In genomic region chr7:49398020-49398516, GRCm38 (mm10) we compare ENCODE assay signal across 13 mouse cellular contexts.
A peak's percentile ranks its signal among the peaks of the same experiment; 100 is the strongest.
DNase-seq lines count a peak whose midpoint lies in the region; ATAC-seq and TF ChIP-seq lines count a peak whose summit lies in the region.
"Had no signal": no experiment of that assay in that cellular context is flagged by ENCODE, and none has a peak within 500 bp of the region (broad histone marks: within the 10 kb centered on the region; RNA-seq: fewer than 3 reads in every experiment).

No protein-coding gene starts in this region.

- peak overlapping the region; percentile 60 for H3K27ac ChIP-seq in embryonic facial prominence, embryonic 13.5 days
- H3K27ac ChIP-seq in embryonic facial prominence, embryonic 10.5 days (replicated peaks), result no peak overlapping the region
- peak overlapping the region; percentile 64; the same call in 1 of the 2 replicates for H3K27ac ChIP-seq in limb, embryonic 12.5 days
- no peak overlapping the region for H3K27ac ChIP-seq in limb, embryonic 10.5 days
- H3K27ac ChIP-seq in liver, embryonic 12.5 days, result peak overlapping the region; percentile 38
- no peak overlapping the region for H3K27ac ChIP-seq in thymus, adult 2 months (ENCODE audit: control insufficient read depth, insufficient read depth, low read length)
- H3K27ac ChIP-seq: hindbrain, embryonic 10.5 days had no signal

- no peaks in the 10 kb centered on the region for H3K27me3 ChIP-seq in embryonic facial prominence, embryonic 13.5 days
- H3K27me3 ChIP-seq in embryonic facial prominence, embryonic 10.5 days (replicated peaks; ENCODE audit: low read depth, poor library complexity, severe bottlenecking), result no peaks in the 10 kb centered on the region
- H3K27me3 ChIP-seq in limb, embryonic 12.5 days, result no peaks in the 10 kb centered on the region
- no peaks in the 10 kb centered on the region for H3K27me3 ChIP-seq in limb, embryonic 10.5 days (ENCODE audit: low read depth, poor library complexity, severe bottlenecking)
- no peaks in the 10 kb centered on the region for H3K27me3 ChIP-seq in liver, embryonic 12.5 days (replicated peaks)
- no peaks in the 10 kb centered on the region for H3K27me3 ChIP-seq in myocyte (ENCODE audit: control insufficient read depth, insufficient read depth, insufficient read length)
- no peaks in the 10 kb centered on the region for H3K27me3 ChIP-seq in thymus, adult 2 months (ENCODE audit: control insufficient read depth, insufficient read depth, low read length)
- H3K27me3 ChIP-seq: neural tube, embryonic 15.5 days had no signal

- no peak for TF ChIP-seq CTCF in thymus, adult 2 months (IDR thresholded peaks at IDR 0.05; ENCODE audit: borderline replicate concordance, control insufficient read depth, extremely low read depth, insufficient read depth, low read length, poor library complexity)

- ATAC-seq in embryonic facial prominence, embryonic 13.5 days (ENCODE audit: insufficient number of reproducible peaks, insufficient read depth, low FRiP score, low TSS enrichment, low read depth), result no peak
- no peak for ATAC-seq in limb, embryonic 12.5 days (ENCODE audit: insufficient number of reproducible peaks, insufficient read depth, low FRiP score, low TSS enrichment, low read depth)
- no peak for ATAC-seq in liver, embryonic 12.5 days
- ATAC-seq: inflammation-experienced regulatory T-cells, adult 6 months had no signal

- H3K9me3 ChIP-seq in embryonic facial prominence, embryonic 13.5 days, result peaks cover 4% of the 10 kb centered on the region; the same call in 1 of the 2 replicates
- peaks cover 3% of the 10 kb centered on the region; the same call in 1 of the 2 replicates for H3K9me3 ChIP-seq in embryonic facial prominence, embryonic 10.5 days
- H3K9me3 ChIP-seq in limb, embryonic 12.5 days, result peaks cover 5% of the 10 kb centered on the region; the same call in 1 of the 2 replicates
- no peaks in the 10 kb centered on the region for H3K9me3 ChIP-seq in limb, embryonic 10.5 days (replicated peaks)
- H3K9me3 ChIP-seq in liver, embryonic 12.5 days (replicated peaks), result 0 out of 2 replicates have a peak, but pooled peaks cover 5% of the 10 kb centered on the region
- H3K9me3 ChIP-seq: neural tube, embryonic 15.5 days had no signal

- H3ac ChIP-seq in myocyte (ENCODE audit: control insufficient read depth, insufficient read length), result no peak overlapping the region

- H3K79me2 ChIP-seq in myocyte (ENCODE audit: control insufficient read depth, insufficient read depth), result no peaks in the 10 kb centered on the region

- no peak overlapping the region for H3K9ac ChIP-seq in embryonic facial prominence, embryonic 13.5 days
- H3K9ac ChIP-seq in limb, embryonic 12.5 days (replicated peaks), result no peak overlapping the region
- no peak overlapping the region for H3K9ac ChIP-seq in liver, embryonic 12.5 days
- H3K9ac ChIP-seq: neural tube, embryonic 15.5 days had no signal

- peaks cover 47% of the 10 kb centered on the region for H3K4me1 ChIP-seq in embryonic facial prominence, embryonic 13.5 days
- H3K4me1 ChIP-seq in embryonic facial prominence, embryonic 10.5 days, result peaks cover 33% of the 10 kb centered on the region
- H3K4me1 ChIP-seq in limb, embryonic 12.5 days (replicated peaks), result peaks cover 35% of the 10 kb centered on the region
- peaks cover 16% of the 10 kb centered on the region for H3K4me1 ChIP-seq in limb, embryonic 10.5 days
- peaks cover 18% of the 10 kb centered on the region for H3K4me1 ChIP-seq in liver, embryonic 12.5 days
- peaks cover 15% of the 10 kb centered on the region for H3K4me1 ChIP-seq in thymus, adult 2 months (replicated peaks; ENCODE audit: control insufficient read depth, insufficient read depth, low read length)

- no peak for TF ChIP-seq POLR2A in myocyte (IDR thresholded peaks at IDR 0.05; ENCODE audit: insufficient read length, low read depth)
- no peak for TF ChIP-seq POLR2A in thymus, adult 2 months (IDR thresholded peaks at IDR 0.05; ENCODE audit: control insufficient read depth, extremely low read depth, insufficient read depth, low read length, poor library complexity)

- H3K36me3 ChIP-seq in embryonic facial prominence, embryonic 13.5 days, result no peaks in the 10 kb centered on the region
- no peaks in the 10 kb centered on the region for H3K36me3 ChIP-seq in embryonic facial prominence, embryonic 10.5 days (replicated peaks)
- no peaks in the 10 kb centered on the region for H3K36me3 ChIP-seq in limb, embryonic 12.5 days
- no peaks in the 10 kb centered on the region for H3K36me3 ChIP-seq in limb, embryonic 10.5 days
- H3K36me3 ChIP-seq in liver, embryonic 12.5 days, result no peaks in the 10 kb centered on the region
- peaks cover 8% of the 10 kb centered on the region for H3K36me3 ChIP-seq in myocyte (ENCODE audit: control insufficient read depth, insufficient read depth)
- no peaks in the 10 kb centered on the region for H3K36me3 ChIP-seq in thymus, adult 2 months (ENCODE audit: control insufficient read depth, insufficient read depth, low read length)
- H3K36me3 ChIP-seq: neural tube, embryonic 15.5 days had no signal

- 47% methylated on average over 7 of the region's 7 CpGs for WGBS in embryonic facial prominence, embryonic 13.5 days
- 76% methylated on average over 7 of the region's 7 CpGs for WGBS in embryonic facial prominence, embryonic 10.5 days
- WGBS in limb, embryonic 12.5 days, result 66% methylated on average over 7 of the region's 7 CpGs
- WGBS in limb, embryonic 10.5 days, result 85% methylated on average over 7 of the region's 7 CpGs
- 57% methylated on average over 7 of the region's 7 CpGs for WGBS in liver, embryonic 12.5 days (ENCODE audit: insufficient replicate concordance)
- 70% methylated on average over 7 of the region's 7 CpGs for WGBS in thymus, adult 2 months

- DNase-seq in embryonic facial prominence, embryonic 10.5 days (ENCODE audit: low spot score), result no peak
- no peak for DNase-seq in limb, embryonic 10.5 days (ENCODE audit: low spot score)
- no peak for DNase-seq in thymus, adult 2 months
- DNase-seq in ovary, postnatal 36 days (ENCODE audit: low spot score), result no peak
- DNase-seq: right cerebral cortex, postnatal 4 days had no signal

- H3K4me2 ChIP-seq in embryonic facial prominence, embryonic 13.5 days, result no peak overlapping the region
- no peak overlapping the region for H3K4me2 ChIP-seq in limb, embryonic 12.5 days
- H3K4me2 ChIP-seq in liver, embryonic 12.5 days, result no peak overlapping the region
- H3K4me2 ChIP-seq in myocyte (ENCODE audit: low read depth), result peak overlapping the region; percentile 53
- H3K4me2 ChIP-seq: heart, embryonic 11.5 days; neural tube, embryonic 15.5 days had no signal

- H3K4me3 ChIP-seq in embryonic facial prominence, embryonic 13.5 days, result no peak overlapping the region
- H3K4me3 ChIP-seq in embryonic facial prominence, embryonic 10.5 days, result no peak overlapping the region
- H3K4me3 ChIP-seq in limb, embryonic 12.5 days (replicated peaks), result no peak overlapping the region
- no peak overlapping the region for H3K4me3 ChIP-seq in limb, embryonic 10.5 days
- no peak overlapping the region for H3K4me3 ChIP-seq in liver, embryonic 12.5 days
- no peak overlapping the region for H3K4me3 ChIP-seq in myocyte
- no peak overlapping the region for H3K4me3 ChIP-seq in thymus, adult 2 months (ENCODE audit: control insufficient read depth, insufficient read depth, low read length)
- H3K4me3 ChIP-seq: hindbrain, embryonic 10.5 days; neural tube, embryonic 15.5 days had no signal

TF ChIP-seq in myocyte, 11 proteins besides CTCF, POLR2A, EP300 and RAD21:
- TF ChIP-seq TCF12 (IDR thresholded peaks at IDR 0.05; ENCODE audit: insufficient read depth, poor library complexity, severe bottlenecking) (peak; percentile 62), E2F4 (IDR thresholded peaks at IDR 0.05; ENCODE audit: insufficient read depth) (no peak), MYOG (IDR thresholded peaks at IDR 0.05; ENCODE audit: control insufficient read depth in 1 of 3, insufficient read depth in 1 of 3, insufficient read length in 2 of 3, low read depth in 2 of 3) (peak in 2 of 3 experiments; percentile 47 to 89), POLR2AphosphoS2 (IDR thresholded peaks at IDR 0.05; ENCODE audit: insufficient read length, low read depth) (no peak), MYOD1 (IDR thresholded peaks at IDR 0.05; ENCODE audit: control insufficient read depth in 1 of 3, insufficient read length in 2 of 3, low read depth in 2 of 3) (peak in 2 of 3 experiments; percentile 80 to 91), SRF (IDR thresholded peaks at IDR 0.05; ENCODE audit: control insufficient read depth, insufficient read length, low read depth) (no peak), REST (IDR thresholded peaks at IDR 0.05; ENCODE audit: insufficient read depth, insufficient read length) (no peak), CEBPB (IDR thresholded peaks at IDR 0.05; ENCODE audit: insufficient read depth, poor library complexity, severe bottlenecking) (no peak), USF1 (IDR thresholded peaks at IDR 0.05; ENCODE audit: low read depth) (no peak), MAX (IDR thresholded peaks at IDR 0.05; ENCODE audit: low read depth) (no peak), TCF3 (IDR thresholded peaks at IDR 0.05; ENCODE audit: insufficient read length, low read depth) (no peak)

Comparison
In these comparisons a context has a peak if more than half of its experiments do, and no peak if none do; other contexts are left out.
1. H3K27ac ChIP-seq: peak in embryonic facial prominence, embryonic 13.5 days (single experiment), limb, embryonic 12.5 days (single experiment) and liver, embryonic 12.5 days (single experiment); none in embryonic facial prominence, embryonic 10.5 days (single experiment), limb, embryonic 10.5 days (single experiment) and thymus, adult 2 months (single experiment).